Mouse (Mus musculus): Measurements from ENCODE around the gene Pax1. TPM values are rescaled to one million over a fixed set of nuclear protein-coding genes. Genes with fewer than 3 reads are reported as not detected.
A peak's percentile ranks its signal among the peaks of the same experiment; 100 is the strongest.

The Pax1 gene
- total and polyA plus RNA-seq, 2 experiments from 2014 or later: 0.49 TPM; not detected in 1

GRCm38 (mm10) chr2:147415037-147415436, 53.3 kb downstream of the Pax1 start:
- no peaks in the 10 kb centered on the region for H3K4me1 ChIP-seq (ENCODE audit: insufficient read depth, low read length)
- no peak overlapping the region for H3K4me3 ChIP-seq (ENCODE audit: low read depth, low read length)
- no peaks in the 10 kb centered on the region for H3K27me3 ChIP-seq (ENCODE audit: insufficient read depth, low read length)
- no peak for ATAC-seq (ENCODE audit: low FRiP score)
- no peaks in the 10 kb centered on the region for H3K36me3 ChIP-seq (ENCODE audit: insufficient read depth, low read length)
- no peak for DNase-seq (ENCODE audit: low spot score)
- H3K9ac ChIP-seq (replicated peaks; ENCODE audit: low read length, poor library complexity, severe bottlenecking): no peak overlapping the region
- H3K4me2 ChIP-seq (ENCODE audit: low read depth, low read length, poor library complexity, severe bottlenecking): no peak overlapping the region
- H3K9me3 ChIP-seq (ENCODE audit: low read length): no peaks in the 10 kb centered on the region
- H3K27ac ChIP-seq (ENCODE audit: low read depth, low read length): no peak overlapping the region
- peak; percentile 16; the same call in 1 of the 2 replicates for TF ChIP-seq CTCF (IDR thresholded peaks at IDR 0.05)
- WGBS: 96% methylated on average over 3 of the region's 3 CpGs

- no peak for ATAC-seq (ENCODE audit: low FRiP score)
- H3K4me2 ChIP-seq (ENCODE audit: low read depth, low read length, poor library complexity, severe bottlenecking): no peak overlapping the region
- no peak overlapping the region for H3K9ac ChIP-seq (replicated peaks; ENCODE audit: low read length, poor library complexity, severe bottlenecking)
- no peaks in the 10 kb centered on the region for H3K36me3 ChIP-seq (ENCODE audit: insufficient read depth, low read length)
- no peak overlapping the region for H3K27ac ChIP-seq (ENCODE audit: low read depth, low read length)
- no peak overlapping the region for H3K4me3 ChIP-seq (ENCODE audit: low read depth, low read length)
- no peaks in the 10 kb centered on the region for H3K27me3 ChIP-seq (ENCODE audit: insufficient read depth, low read length)
- no peaks in the 10 kb centered on the region for H3K9me3 ChIP-seq (ENCODE audit: low read length)
- no peak for TF ChIP-seq CTCF (IDR thresholded peaks at IDR 0.05)
- 0 out of 2 replicates have a peak, but pooled peaks cover 2% of the 10 kb centered on the region for H3K4me1 ChIP-seq (ENCODE audit: insufficient read depth, low read length)
- WGBS: 53% methylated on average over 10 of the region's 10 CpGs
- DNase-seq (ENCODE audit: low spot score): no peak
Measured at GRCm38 (mm10) chr2:147424582-147425255, 63.0 kb downstream of the Pax1 start.

- TF ChIP-seq CTCF (IDR thresholded peaks at IDR 0.05): no peak
- DNase-seq (ENCODE audit: low spot score) (peak; percentile 57), ATAC-seq (ENCODE audit: low FRiP score) (peak; percentile 84)
- H3K4me3 ChIP-seq (ENCODE audit: low read depth, low read length): no peak overlapping the region
- no peak overlapping the region for H3K9ac ChIP-seq (replicated peaks; ENCODE audit: low read length, poor library complexity, severe bottlenecking)
- H3K4me1 ChIP-seq (ENCODE audit: insufficient read depth, low read length): 0 out of 2 replicates have a peak, but pooled peaks cover 2% of the 10 kb centered on the region
- H3K27me3 ChIP-seq (ENCODE audit: insufficient read depth, low read length): no peaks in the 10 kb centered on the region
- H3K9me3 ChIP-seq (ENCODE audit: low read length): no peaks in the 10 kb centered on the region
- 0% methylated on average over 1 of the region's 1 CpGs for WGBS
- no peak overlapping the region for H3K27ac ChIP-seq (ENCODE audit: low read depth, low read length)
- H3K36me3 ChIP-seq (ENCODE audit: insufficient read depth, low read length): no peaks in the 10 kb centered on the region
- H3K4me2 ChIP-seq (ENCODE audit: low read depth, low read length, poor library complexity, severe bottlenecking): no peak overlapping the region
Measured at GRCm38 (mm10) chr2:147429607-147430356, 68.1 kb downstream of the Pax1 start.

GRCm38 (mm10) chr2:147433120-147433519, 71.4 kb downstream of the Pax1 start:
- Histone ChIP-seq H3K27ac (ENCODE audit: low read depth, low read length) (no peak overlapping the region), H3K9me3 (ENCODE audit: low read length) (no peaks in the 10 kb centered on the region), H3K36me3 (ENCODE audit: insufficient read depth, low read length) (no peaks in the 10 kb centered on the region), H3K4me2 (ENCODE audit: low read depth, low read length, poor library complexity, severe bottlenecking) (no peak overlapping the region), H3K4me3 (ENCODE audit: low read depth, low read length) (no peak overlapping the region), H3K9ac (replicated peaks; ENCODE audit: low read length, poor library complexity, severe bottlenecking) (no peak overlapping the region), H3K4me1 (ENCODE audit: insufficient read depth, low read length) (0 out of 2 replicates have a peak, but pooled peaks cover 2% of the 10 kb centered on the region), H3K27me3 (ENCODE audit: insufficient read depth, low read length) (no peaks in the 10 kb centered on the region)
- 28% methylated on average over 5 of the region's 5 CpGs for WGBS
- no peak for ATAC-seq (ENCODE audit: low FRiP score)
- TF ChIP-seq CTCF (IDR thresholded peaks at IDR 0.05): peak; percentile 58
- no peak for DNase-seq (ENCODE audit: low spot score)

Other genes starting within 250 kb of the Pax1 start
- 25.8 and 34.8 TPM in 2 replicates for gene Nkx2-2, start 167.7 kb upstream of the Pax1 start, total RNA-seq (2014; rRNA removed)
- gene Nkx2-2, start 167.7 kb upstream of the Pax1 start, polyA plus RNA-seq (2015; fragmentation: Nextera tagmentation; extraction: Ambion mirVana): 11.8 and 12.9 TPM in 2 replicates

Measured in midbrain, postnatal 0 days (tissue).